Mouse (Mus musculus): ENCODE measurements at regions not wholly inside any gene's neighbourhood (a gene's known extent, or its start where the extent isn't known, plus 50 kb on each side); places are given as distances from the start of the nearest gene placed in this dataset.

DNA sequence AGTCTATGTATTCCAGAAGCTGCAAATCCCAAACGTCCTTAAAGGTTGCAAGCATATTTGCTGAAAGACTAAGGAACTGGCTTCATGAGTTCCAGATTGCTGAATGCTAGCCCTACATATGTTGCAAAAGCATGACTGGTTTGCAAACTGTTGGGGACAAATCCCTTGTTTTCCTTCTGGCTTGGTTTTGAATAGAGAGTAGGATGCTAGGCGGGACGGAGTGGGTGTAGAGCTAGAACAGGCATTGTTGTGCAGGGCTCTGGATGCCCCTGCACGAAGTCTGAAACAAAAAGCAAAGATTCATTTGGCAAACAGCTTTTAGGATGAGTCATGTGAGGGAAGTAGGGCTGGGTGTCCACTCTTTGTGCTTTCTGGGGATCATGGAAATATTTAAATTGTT lies 500.9 kb upstream of the Cnksr2 start:
- no peak for DNase-seq

DNA sequence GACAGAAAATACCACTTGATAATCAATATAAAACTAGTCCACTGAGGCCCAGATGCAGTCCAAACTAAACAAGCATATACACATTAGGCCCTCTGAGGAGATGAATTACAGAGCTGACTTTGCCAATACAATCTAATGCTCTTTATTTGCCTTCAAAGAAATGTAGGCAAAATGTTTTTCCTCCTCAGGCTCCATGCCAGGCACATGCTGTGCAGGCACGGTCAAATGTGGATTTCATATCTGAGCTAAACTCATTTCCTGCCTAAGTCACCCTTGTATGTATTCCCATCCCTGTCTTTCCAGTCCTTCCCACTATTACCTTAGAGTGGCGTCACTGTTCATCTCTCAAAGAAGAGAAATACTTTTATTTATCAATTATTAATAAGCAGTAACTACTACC lies 534.8 kb upstream of the Cnksr2 start:
- DNase-seq = no peak

DNA sequence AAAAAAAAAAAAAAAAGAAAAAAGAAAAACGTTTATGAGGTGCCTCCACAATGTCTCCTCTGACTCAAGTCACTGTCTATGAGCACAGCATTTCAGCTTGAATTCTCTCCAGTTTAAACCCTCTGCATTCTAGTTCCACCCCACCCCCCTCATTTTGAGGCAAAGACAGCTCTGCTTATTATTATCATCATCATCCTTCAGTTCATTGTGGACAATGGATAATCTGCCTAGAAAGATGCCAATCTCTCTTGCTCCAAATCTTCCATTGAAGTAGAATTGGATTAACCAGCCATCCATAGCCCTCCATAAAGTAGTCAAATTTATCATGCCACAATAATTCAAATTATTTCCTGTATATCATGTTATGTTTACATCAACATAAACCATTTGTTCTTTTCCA lies 570.0 kb upstream of the Cnksr2 start:
- peak; percentile 87 for DNase-seq

DNA sequence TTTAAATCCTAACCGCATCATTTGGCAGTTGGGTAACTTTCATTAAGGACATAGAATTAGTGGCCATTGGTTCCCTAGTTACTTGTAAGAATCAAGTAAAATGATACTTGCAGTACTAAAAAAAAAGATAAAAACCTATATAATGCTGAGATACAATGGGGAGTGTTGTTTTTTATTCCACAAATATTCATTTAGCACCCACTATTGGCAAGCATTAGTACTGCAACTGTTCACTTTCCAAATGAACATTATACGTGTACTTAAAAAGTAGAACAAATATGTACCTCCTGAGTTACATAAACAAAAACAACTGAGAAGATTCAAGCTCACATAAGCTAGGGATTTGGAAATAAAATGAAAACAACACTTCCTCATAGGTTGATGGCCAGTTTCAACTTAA lies 570.5 kb upstream of the Cnksr2 start:
- DNase-seq = no peak

DNA sequence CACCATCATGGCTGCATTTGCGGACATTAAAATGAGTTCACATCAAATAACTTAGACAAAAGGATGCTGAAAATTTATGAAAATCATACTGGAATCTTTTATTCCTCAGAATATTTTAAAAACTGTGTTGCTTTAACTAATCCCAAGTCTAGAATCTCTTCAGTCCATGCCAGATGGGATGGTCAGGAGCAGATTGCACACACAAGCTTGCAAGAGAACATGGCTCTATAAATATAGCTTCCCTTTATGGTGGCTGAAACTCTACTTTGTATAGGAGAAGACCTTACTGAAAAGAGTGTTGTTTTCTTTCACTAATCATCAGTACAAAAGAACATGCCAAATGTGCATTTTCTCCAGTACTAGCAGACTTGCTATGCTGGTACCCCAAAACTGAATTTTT lies 570.9 kb upstream of the Cnksr2 start:
- no peak for DNase-seq

DNA sequence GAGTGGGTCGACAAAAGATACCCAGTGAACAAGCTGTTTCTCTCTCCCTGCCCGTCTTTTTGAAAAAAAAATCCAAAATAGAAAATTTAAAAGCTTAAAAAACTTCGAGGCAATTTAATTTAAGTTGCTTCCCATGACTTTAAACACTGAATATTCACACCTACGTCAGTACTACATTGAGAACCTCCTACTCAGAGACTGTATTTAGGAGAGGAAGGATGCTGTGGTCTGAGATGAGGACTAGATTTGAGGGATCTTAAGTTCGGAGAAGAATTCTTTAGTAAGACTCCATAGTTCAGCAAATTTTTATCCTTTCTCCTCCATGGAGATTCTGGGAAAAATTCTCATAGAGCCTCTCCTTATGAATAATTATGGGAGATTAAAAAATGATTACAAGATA lies 571.4 kb upstream of the Cnksr2 start:
- DNase-seq = no peak

DNA sequence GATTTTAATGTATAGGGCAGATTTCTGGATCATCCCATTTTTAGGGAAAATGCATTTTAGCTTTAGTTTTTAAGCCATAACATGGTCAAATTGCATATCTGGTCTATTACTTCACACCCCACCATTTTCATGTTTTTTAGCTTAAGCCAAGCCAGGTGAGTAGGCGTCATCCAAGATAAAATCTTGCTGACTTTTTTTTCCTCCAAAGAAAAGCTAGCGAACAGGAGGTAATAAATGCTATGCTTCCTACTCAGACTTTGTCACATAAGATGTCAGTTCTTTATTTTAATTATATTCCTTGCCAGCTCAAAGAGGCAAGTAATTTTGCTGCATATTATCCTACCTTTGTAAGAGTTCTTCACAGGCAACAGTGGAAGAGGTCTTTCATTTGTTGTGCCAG lies 572.0 kb upstream of the Cnksr2 start:
- no peak for DNase-seq

DNA sequence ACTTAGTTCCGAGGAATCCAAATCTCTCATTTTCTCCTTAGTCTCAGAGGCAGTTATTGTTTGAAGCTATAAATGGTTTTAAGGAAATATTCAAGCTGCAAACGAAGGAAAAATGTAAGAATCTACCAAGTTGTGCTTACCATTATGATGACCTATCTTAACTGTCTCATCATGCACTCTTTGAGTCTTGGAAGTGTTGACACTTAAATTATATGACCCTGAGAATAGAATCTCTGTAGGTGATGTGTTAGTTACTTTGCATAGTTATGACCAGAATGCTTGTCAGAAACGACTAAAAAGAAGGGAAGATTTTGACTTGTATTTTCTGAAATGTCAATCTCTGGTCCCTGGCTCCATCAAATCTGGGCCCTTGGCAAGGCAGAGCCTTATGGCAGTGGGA lies 582.7 kb upstream of the Rps6ka3 start:
- DNase-seq = no peak

DNA sequence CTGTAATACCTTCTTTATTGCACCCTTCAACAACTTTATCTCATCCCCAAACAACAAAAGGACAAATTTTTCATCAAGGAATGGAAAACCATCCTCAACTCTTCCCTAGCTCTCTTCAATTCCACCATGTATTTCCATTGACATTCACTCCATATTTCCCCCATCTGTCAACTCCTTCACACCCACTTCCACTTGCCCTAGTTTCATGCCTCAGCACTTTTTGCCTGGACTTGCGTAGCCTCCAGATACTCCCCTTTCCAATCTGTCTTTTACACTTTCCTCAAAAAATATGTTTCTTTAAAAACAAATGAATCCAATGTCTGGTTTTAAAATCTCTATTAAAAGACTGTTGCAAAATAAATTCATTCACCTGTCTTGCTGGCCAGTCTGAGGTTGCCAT lies 577.7 kb upstream of the Rps6ka3 start:
- no peak for DNase-seq

DNA sequence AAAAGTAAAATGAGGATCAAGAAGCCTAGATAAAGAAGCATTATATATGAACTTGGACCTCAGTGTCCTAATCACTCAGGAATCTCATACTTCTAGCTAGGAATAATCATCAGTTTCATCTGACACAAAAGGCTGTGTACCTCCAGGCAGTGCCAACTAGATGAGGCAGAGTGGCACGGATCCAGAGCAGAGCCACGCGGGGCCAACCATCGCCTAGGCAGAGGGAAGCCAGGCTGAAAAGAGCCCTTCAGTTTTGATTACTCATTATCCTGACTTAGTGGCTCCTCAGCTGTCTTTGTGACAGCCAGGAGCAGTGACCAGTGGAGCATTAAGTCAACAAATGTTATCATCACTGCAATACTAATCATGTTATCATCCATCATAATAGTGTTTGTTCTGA lies 557.9 kb upstream of the Rps6ka3 start:
- DNase-seq = peak; percentile 79

DNA sequence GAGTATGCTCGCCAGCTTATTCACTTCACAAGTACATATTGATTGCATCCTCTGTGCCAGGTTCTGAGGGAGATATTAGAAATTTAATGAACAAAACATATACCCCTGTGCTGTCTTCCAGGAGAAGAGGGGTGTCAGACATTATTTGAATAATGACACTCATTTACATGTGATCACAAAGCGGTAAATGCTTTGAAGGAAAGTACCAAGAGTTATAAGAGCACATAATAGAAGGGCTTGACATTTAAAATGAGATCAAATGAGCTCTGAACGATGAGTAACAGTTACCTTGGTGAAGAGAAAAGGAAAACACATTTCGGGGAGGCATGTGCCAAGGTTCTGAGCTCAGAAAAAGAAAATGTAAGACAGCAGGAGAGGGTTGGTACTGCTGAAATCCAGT lies 553.9 kb upstream of the Rps6ka3 start:
- DNase-seq = no peak

DNA sequence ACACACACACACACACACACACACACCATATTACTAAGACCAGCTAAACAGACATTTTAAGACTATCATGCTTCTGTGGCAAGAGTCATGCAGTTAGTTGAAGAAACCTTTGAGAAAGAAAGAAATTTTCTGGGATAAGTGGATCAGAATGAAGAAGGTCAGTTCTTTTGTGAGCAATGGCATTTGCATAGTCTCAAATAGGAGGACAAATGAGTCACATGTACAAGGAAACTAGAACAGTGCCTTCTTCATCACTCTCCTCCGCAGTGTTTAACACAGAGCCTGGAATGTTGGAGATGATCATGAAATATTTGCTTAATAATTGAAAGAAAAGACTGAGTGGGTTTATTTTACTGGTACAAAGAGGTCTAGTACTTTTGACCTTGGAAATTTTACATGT lies 515.9 kb upstream of the Rps6ka3 start:
- no peak for DNase-seq

DNA sequence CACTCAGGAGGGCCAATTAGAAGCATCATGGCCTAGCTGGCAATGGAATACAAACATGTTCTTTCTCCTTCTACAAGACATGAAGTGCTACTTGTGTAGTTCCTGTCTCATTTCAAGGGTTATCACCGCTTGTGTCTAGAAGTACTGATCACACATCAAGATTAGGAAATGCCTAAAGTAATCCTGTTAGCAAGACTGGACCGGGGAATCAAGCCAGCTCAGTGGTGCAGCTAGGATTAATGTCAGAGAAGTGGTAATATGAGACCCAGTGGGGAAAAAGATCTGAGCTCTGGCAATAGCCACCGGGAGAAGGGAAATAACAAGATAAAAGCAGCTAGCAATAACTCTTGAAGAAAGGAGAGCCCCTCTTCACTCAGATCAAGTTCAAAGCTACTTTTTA lies 506.7 kb upstream of the Rps6ka3 start:
- DNase-seq = peak; percentile 1

DNA sequence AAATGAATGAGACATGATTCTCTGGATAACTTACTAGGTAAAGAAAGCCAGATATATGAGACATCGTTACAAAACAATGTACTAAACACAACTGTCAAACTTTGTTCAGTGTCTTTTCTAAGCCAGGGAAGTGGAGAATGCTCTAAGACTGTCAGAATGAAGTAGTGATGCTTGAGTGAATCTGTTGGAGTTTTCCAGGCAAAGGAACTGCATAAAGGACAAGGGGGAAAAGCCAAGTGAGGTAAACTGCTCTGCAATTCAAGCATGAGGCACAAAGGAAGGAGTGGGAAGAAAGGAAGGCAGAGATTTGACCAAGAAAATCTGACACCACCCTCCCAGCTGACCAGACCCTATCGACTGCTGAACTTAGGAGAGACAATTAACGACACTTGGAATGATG lies 500.3 kb upstream of the Rps6ka3 start:
- DNase-seq = peak; percentile 62

DNA sequence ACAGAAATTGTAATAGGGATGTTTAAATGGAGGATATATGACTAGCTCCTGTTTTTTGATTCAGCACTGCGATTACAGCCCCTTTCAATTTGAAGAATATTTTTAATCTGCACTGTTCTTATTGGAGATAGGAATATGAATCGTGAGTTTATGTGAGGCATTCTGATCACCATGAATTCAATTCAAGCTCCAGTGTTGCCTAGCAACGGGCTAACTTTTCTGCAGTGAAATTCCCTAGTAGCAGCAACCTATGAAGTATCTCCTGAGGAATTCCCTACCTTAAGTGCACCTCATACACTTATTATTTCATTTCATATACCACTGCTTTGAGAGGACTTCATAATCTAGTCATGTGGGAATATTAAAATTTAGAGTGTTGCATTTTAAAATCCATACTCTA lies 465.4 kb upstream of the Rps6ka3 start:
- DNase-seq = peak; percentile 17

DNA sequence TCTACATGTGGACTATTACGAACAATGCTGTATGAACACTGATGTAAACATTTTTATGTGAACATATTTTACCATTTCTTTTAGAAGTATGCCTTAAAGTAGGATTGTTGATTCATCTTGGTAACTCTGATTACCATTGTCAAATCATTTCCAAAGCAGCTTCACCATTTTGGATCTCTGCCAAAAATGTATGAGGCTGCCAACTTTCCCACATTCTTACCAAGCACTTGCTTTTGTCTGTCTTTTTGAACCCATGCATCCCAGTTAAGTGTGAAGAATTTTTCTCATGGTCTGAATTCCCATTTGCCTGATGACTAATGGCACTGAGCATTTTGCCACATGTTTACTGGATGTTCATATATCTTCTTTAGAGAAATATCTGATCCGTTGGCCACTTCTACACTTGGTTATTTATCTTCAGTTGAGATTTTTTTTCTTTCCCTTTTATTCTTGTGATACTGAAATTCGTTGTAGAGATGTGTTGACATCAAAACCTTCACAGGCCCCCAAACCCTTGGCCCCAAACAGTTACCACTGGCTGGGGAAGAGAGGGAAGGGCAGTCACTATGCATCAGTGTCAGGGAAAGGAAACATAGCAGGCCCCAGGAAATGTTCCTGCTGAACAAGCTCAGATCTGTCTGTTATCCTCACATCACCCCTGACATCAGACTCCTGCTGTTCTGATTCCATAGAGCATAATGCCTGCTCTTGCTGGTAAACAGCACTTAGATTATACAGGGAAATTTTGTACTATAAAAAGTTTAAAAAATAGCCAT lies 464.2 kb upstream of the Rps6ka3 start:
- peak; percentile 77 for DNase-seq
